Mouse (Mus musculus) 416B (cell line): ENCODE data around the gene Hmcn1.

ENCODE experiments used
- DNase-seq: peaks from one replicate; pipeline ENCODE4 v3.0.0; 2011; ENCODE audit warnings: low read depth

The Hmcn1 gene

GRCm38 (mm10) chr1:150874025-150874424 lies 119.2 kb downstream of the Hmcn1 start:
- no peak for DNase-seq

GRCm38 (mm10) chr1:150873231-150873630 lies 120.0 kb downstream of the Hmcn1 start:
- DNase-seq = no peak

GRCm38 (mm10) chr1:150872105-150872504 lies 121.1 kb downstream of the Hmcn1 start:
- DNase-seq = no peak

GRCm38 (mm10) chr1:150869189-150869588 lies 124.0 kb downstream of the Hmcn1 start:
- no peak for DNase-seq

GRCm38 (mm10) chr1:150866615-150867014 lies 126.6 kb downstream of the Hmcn1 start:
- no peak for DNase-seq

GRCm38 (mm10) chr1:150857779-150858178 lies 135.5 kb downstream of the Hmcn1 start:
- DNase-seq = no peak

- DNase-seq = no peak
These were observed 159.8 kb downstream of the Hmcn1 start for GRCm38 (mm10) chr1:150833448-150833847.

GRCm38 (mm10) chr1:150829851-150830250 lies 163.4 kb downstream of the Hmcn1 start:
- no peak for DNase-seq

GRCm38 (mm10) chr1:150827169-150827568 lies 166.1 kb downstream of the Hmcn1 start:
- no peak for DNase-seq

GRCm38 (mm10) chr1:150824334-150825005 lies 168.8 kb downstream of the Hmcn1 start:
- peak; percentile 7 for DNase-seq

- no peak for DNase-seq
These were observed 177.0 kb downstream of the Hmcn1 start for GRCm38 (mm10) chr1:150816035-150816807.

- DNase-seq = no peak
These were observed 178.3 kb downstream of the Hmcn1 start for GRCm38 (mm10) chr1:150814917-150815316.

GRCm38 (mm10) chr1:150813381-150813780 lies 179.9 kb downstream of the Hmcn1 start:
- DNase-seq = no peak

GRCm38 (mm10) chr1:150806864-150807263 lies 186.4 kb downstream of the Hmcn1 start:
- DNase-seq = no peak

- DNase-seq = no peak
These were observed 187.8 kb downstream of the Hmcn1 start for GRCm38 (mm10) chr1:150805466-150805865.

GRCm38 (mm10) chr1:150804235-150805099 lies 188.8 kb downstream of the Hmcn1 start:
- no peak for DNase-seq

- DNase-seq = no peak
These were observed 190.6 kb downstream of the Hmcn1 start for GRCm38 (mm10) chr1:150802642-150803041.

GRCm38 (mm10) chr1:150800611-150801263 lies 192.5 kb downstream of the Hmcn1 start:
- no peak for DNase-seq

GRCm38 (mm10) chr1:150798651-150799050 lies 194.6 kb downstream of the Hmcn1 start:
- DNase-seq = no peak

- DNase-seq = no peak
These were observed 206.5 kb downstream of the Hmcn1 start for GRCm38 (mm10) chr1:150786746-150787145.

- DNase-seq = no peak
These were observed 210.0 kb downstream of the Hmcn1 start for GRCm38 (mm10) chr1:150783070-150783842.
